8 mouse cellular contexts compared by ENCODE assay signal in the genomic region with DNA sequence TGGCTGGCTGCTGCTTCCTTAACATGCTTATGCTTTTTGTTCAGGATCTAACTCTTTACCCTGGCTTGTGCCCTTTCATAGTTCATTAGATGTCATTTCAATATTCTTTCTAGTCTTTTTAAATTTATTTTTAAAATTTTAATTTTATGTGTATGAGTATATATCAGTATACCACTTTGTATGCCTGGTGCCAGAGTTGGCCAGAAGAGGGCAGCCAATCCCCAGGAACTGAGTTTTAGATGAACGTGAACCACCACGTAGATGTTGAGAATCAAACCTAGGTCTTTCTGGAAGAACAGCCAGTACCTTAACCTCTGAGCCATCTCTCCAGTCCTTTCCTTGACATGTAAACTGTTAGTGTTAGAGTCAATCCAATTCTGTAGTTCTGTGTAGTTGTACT. TPM values are rescaled to one million over a fixed set of nuclear protein-coding genes. Genes with fewer than 3 reads are reported as not detected.
DNase-seq lines count a peak whose midpoint lies in the region; ATAC-seq and TF ChIP-seq lines count a peak whose summit lies in the region.

No protein-coding gene starts in this region.

- intact Hi-C loops in gastrocnemius, postnatal 14 days (cut with DNase I; ENCODE audit: low total_unique reads), result no loop called here
- intact Hi-C loops in gastrocnemius, postnatal 36 days (cut with DNase I), result no loop called here

- H3K27me3 ChIP-seq in heart, postnatal 0 days (ENCODE audit: control insufficient read depth, insufficient read depth, low read length), result no peaks in the 10 kb centered on the region
- no peaks in the 10 kb centered on the region for H3K27me3 ChIP-seq in heart, embryonic 11.5 days (ENCODE audit: control insufficient read depth, insufficient read depth, low read length)
- H3K27me3 ChIP-seq in ES-Bruce4 (ENCODE audit: control insufficient read depth, insufficient read depth, low read length, poor library complexity, severe bottlenecking), result no peaks in the 10 kb centered on the region
- no peaks in the 10 kb centered on the region for H3K27me3 ChIP-seq in liver, adult 2 months (ENCODE audit: control insufficient read depth, insufficient read depth, low read length)

- peaks cover 22% of the 10 kb centered on the region; the same call in 1 of the 2 replicates for H3K79me2 ChIP-seq in liver, adult 2 months (ENCODE audit: control insufficient read depth, insufficient read depth, low read length)

- no peak overlapping the region for H3K9ac ChIP-seq in heart, postnatal 0 days (replicated peaks; ENCODE audit: low read depth, low read length)
- no peak overlapping the region for H3K9ac ChIP-seq in heart, embryonic 11.5 days (ENCODE audit: low read depth, low read length)
- no peak overlapping the region for H3K9ac ChIP-seq in ES-Bruce4 (ENCODE audit: low read depth, poor library complexity, severe bottlenecking)
- H3K9ac ChIP-seq in liver, adult 2 months (ENCODE audit: low read depth, low read length), result no peak overlapping the region

- H3K4me1 ChIP-seq in heart, postnatal 0 days (ENCODE audit: control insufficient read depth, insufficient read depth), result peaks cover 11% of the 10 kb centered on the region
- 0 out of 2 replicates have a peak, but pooled peaks cover 2% of the 10 kb centered on the region for H3K4me1 ChIP-seq in heart, embryonic 11.5 days (ENCODE audit: control insufficient read depth, insufficient read depth, low read length)
- no peaks in the 10 kb centered on the region for H3K4me1 ChIP-seq in ES-Bruce4 (ENCODE audit: control insufficient read depth, insufficient read depth, low read length)
- H3K4me1 ChIP-seq in liver, adult 2 months (ENCODE audit: control insufficient read depth, insufficient read depth, low read length), result peaks cover 1% of the 10 kb centered on the region; the same call in 1 of the 2 replicates

- WGBS in heart, postnatal 0 days, result 94% methylated on average over 2 of the region's 2 CpGs
- WGBS in heart, embryonic 11.5 days (ENCODE audit: insufficient replicate concordance), result 88% methylated on average over 2 of the region's 2 CpGs
- 91% methylated on average over 2 of the region's 2 CpGs for WGBS in liver, adult 2 months

- no peaks in the 10 kb centered on the region for H3K9me3 ChIP-seq in heart, postnatal 0 days (replicated peaks; ENCODE audit: control insufficient read depth, low read length)
- H3K9me3 ChIP-seq in heart, embryonic 11.5 days (replicated peaks; ENCODE audit: control insufficient read depth, low read length), result no peaks in the 10 kb centered on the region
- no peaks in the 10 kb centered on the region for H3K9me3 ChIP-seq in ES-Bruce4 (replicated peaks; ENCODE audit: control insufficient read depth, insufficient read depth, low read length, poor library complexity, severe bottlenecking)

- TF ChIP-seq POLR2A in ES-Bruce4 (IDR thresholded peaks at IDR 0.05; ENCODE audit: insufficient read depth, low read length), result no peak
- TF ChIP-seq POLR2A in liver, adult 2 months (IDR thresholded peaks at IDR 0.05; ENCODE audit: extremely low read depth, insufficient read depth, low read length), result no peak

- no peak overlapping the region for H3K27ac ChIP-seq in heart, postnatal 0 days (ENCODE audit: low read depth)
- H3K27ac ChIP-seq in heart, embryonic 11.5 days (ENCODE audit: low read depth, low read length), result no peak overlapping the region
- H3K27ac ChIP-seq in ES-Bruce4 (ENCODE audit: insufficient read depth, low read length), result no peak overlapping the region
- H3K27ac ChIP-seq in liver, adult 2 months (replicated peaks; ENCODE audit: insufficient read depth, low read depth, low read length), result no peak overlapping the region

- H3K4me3 ChIP-seq in heart, postnatal 0 days (ENCODE audit: low read depth, low read length), result no peak overlapping the region
- H3K4me3 ChIP-seq in heart, embryonic 11.5 days (ENCODE audit: low read depth, low read length), result no peak overlapping the region
- H3K4me3 ChIP-seq in ES-Bruce4 (ENCODE audit: low read depth, low read length), result no peak overlapping the region
- H3K4me3 ChIP-seq in liver, adult 2 months (ENCODE audit: insufficient read depth, low read depth, low read length), result no peak overlapping the region

- DNase-seq in heart, postnatal 0 days (ENCODE audit: low spot score), result no peak
- DNase-seq in liver, adult 2 months (ENCODE audit: extremely low read depth, low read depth, low spot score), result no peak
- DNase-seq in spleen, postnatal 10 days (ENCODE audit: low spot score in 2 of 2), result peak; percentile 41 to 72
- DNase-seq in gastrocnemius, postnatal 14 days, result no peak
- DNase-seq in gastrocnemius, postnatal 36 days, result no peak
- no peak for DNase-seq in right cerebral cortex, postnatal 14 days

- no peak for TF ChIP-seq EP300 in heart, postnatal 0 days (IDR thresholded peaks at IDR 0.05; ENCODE audit: low read depth)
- TF ChIP-seq EP300 in ES-Bruce4 (IDR thresholded peaks at IDR 0.05; ENCODE audit: insufficient read depth, low read depth, low read length), result no peak

- no peaks in the 10 kb centered on the region for H3K36me3 ChIP-seq in heart, postnatal 0 days (replicated peaks; ENCODE audit: control insufficient read depth, insufficient read depth, low read length)
- H3K36me3 ChIP-seq in heart, embryonic 11.5 days (ENCODE audit: control insufficient read depth, insufficient read depth, low read length), result no peaks in the 10 kb centered on the region
- no peaks in the 10 kb centered on the region for H3K36me3 ChIP-seq in ES-Bruce4 (ENCODE audit: control insufficient read depth, insufficient read depth, low read length, poor library complexity, severe bottlenecking)
- H3K36me3 ChIP-seq in liver, adult 2 months (ENCODE audit: control insufficient read depth, insufficient read depth, low read length), result no peaks in the 10 kb centered on the region; the same call in 1 of the 2 replicates

- no peak for ATAC-seq in heart, postnatal 0 days (ENCODE audit: insufficient read depth, low read depth)
- no peak for ATAC-seq in heart, embryonic 11.5 days (replicated peaks; ENCODE audit: insufficient number of reproducible peaks, low FRiP score, low TSS enrichment)

- peak; percentile 31 for TF ChIP-seq CTCF in heart, postnatal 0 days (IDR thresholded peaks at IDR 0.05; ENCODE audit: low read depth)
- peak; percentile 11 for TF ChIP-seq CTCF in ES-Bruce4 (IDR thresholded peaks at IDR 0.05; ENCODE audit: low read depth, low read length)
- TF ChIP-seq CTCF in liver, adult 2 months (IDR thresholded peaks at IDR 0.05; ENCODE audit: low read depth, low read length), result peak; percentile 41; the same call in 1 of the 2 replicates

- no peak overlapping the region for H3K4me2 ChIP-seq in heart, postnatal 0 days (ENCODE audit: low read depth, low read length)
- no peak overlapping the region for H3K4me2 ChIP-seq in heart, embryonic 11.5 days

RNA-seq across cellular contexts. Expression of gene Mob1b, which starts 14.1 kb away (rescaled TPM):
- 19.7 and 25.8 TPM in 2 replicates for total RNA-seq in heart, postnatal 0 days (2014; rRNA removed; ENCODE audit: low replicate concordance)
- 14.4 and 17.2 TPM in 2 replicates for polyA plus RNA-seq in heart, postnatal 0 days (2015; fragmentation: Nextera tagmentation; extraction: Ambion mirVana)
- 32.4 and 39.8 TPM in 2 replicates for polyA plus RNA-seq in heart, embryonic 11.5 days (2014; fragmentation: Nextera tagmentation; extraction: Ambion mirVana)
- 22.6 and 26.1 TPM in 2 replicates for polyA plus RNA-seq in ES-Bruce4 (2011; ENCODE audit: insufficient read depth, insufficient read length, low read depth, missing spikeins)
- 14.4 and 17.4 TPM in 2 replicates for total RNA-seq in liver, adult 2 months (2014; rRNA removed)
- polyA plus RNA-seq in liver, adult 2 months (2012; rRNA removed), result 4.1 and 4.6 TPM in 2 replicates
- total RNA-seq in gastrocnemius, postnatal 14 days (2021), result 10 to 100 TPM; 25.8 to 29.9 TPM
- total RNA-seq in gastrocnemius, postnatal 36 days (2021), result 10 to 100 TPM; 20.9 to 21.3 TPM

RNA-seq across cellular contexts. Expression of gene Dck, which starts 30.0 kb away (rescaled TPM):
- total RNA-seq in heart, postnatal 0 days (2014; rRNA removed; ENCODE audit: low replicate concordance), result 8.2 and 24.2 TPM in 2 replicates
- 10.3 and 10.5 TPM in 2 replicates for polyA plus RNA-seq in heart, postnatal 0 days (2015; fragmentation: Nextera tagmentation; extraction: Ambion mirVana)
- polyA plus RNA-seq in heart, embryonic 11.5 days (2014; fragmentation: Nextera tagmentation; extraction: Ambion mirVana), result 54.0 and 54.7 TPM in 2 replicates
- polyA plus RNA-seq in ES-Bruce4 (2011; ENCODE audit: insufficient read depth, insufficient read length, low read depth, missing spikeins), result 39.0 and 41.2 TPM in 2 replicates
- total RNA-seq in liver, adult 2 months (2014; rRNA removed), result 3.0 and 3.4 TPM in 2 replicates
- polyA plus RNA-seq in liver, adult 2 months (2012; rRNA removed), result 1.2 and 1.4 TPM in 2 replicates
- total RNA-seq in gastrocnemius, postnatal 14 days (2021), result 1 to 10 TPM; 2.6 to 3.8 TPM
- total RNA-seq in gastrocnemius, postnatal 36 days (2021), result 1 to 10 TPM; 1.1 to 1.9 TPM

RNA-seq across cellular contexts. Expression of gene Grsf1, which starts 58.8 kb away (rescaled TPM):
- total RNA-seq in heart, postnatal 0 days (2014; rRNA removed; ENCODE audit: low replicate concordance), result 68.2 and 83.1 TPM in 2 replicates
- polyA plus RNA-seq in heart, postnatal 0 days (2015; fragmentation: Nextera tagmentation; extraction: Ambion mirVana), result 112 and 125 TPM in 2 replicates
- polyA plus RNA-seq in heart, embryonic 11.5 days (2014; fragmentation: Nextera tagmentation; extraction: Ambion mirVana), result 72.7 and 77.2 TPM in 2 replicates
- polyA plus RNA-seq in ES-Bruce4 (2011; ENCODE audit: insufficient read depth, insufficient read length, low read depth, missing spikeins), result 125 and 139 TPM in 2 replicates
- 54.6 and 57.9 TPM in 2 replicates for total RNA-seq in liver, adult 2 months (2014; rRNA removed)
- 32.7 and 38.7 TPM in 2 replicates for polyA plus RNA-seq in liver, adult 2 months (2012; rRNA removed)
- total RNA-seq in gastrocnemius, postnatal 14 days (2021), result 100 to 1,000 TPM; 112 to 120 TPM
- total RNA-seq in gastrocnemius, postnatal 36 days (2021), result 100 to 1,000 TPM; 115 to 129 TPM

Comparison
In these comparisons a context has a peak if more than half of its experiments do, and no peak if none do; other contexts are left out.
1. DNase-seq: peak in spleen, postnatal 10 days (2 of 2); none in heart, postnatal 0 days (single experiment), liver, adult 2 months (single experiment), gastrocnemius, postnatal 14 days (single experiment), gastrocnemius, postnatal 36 days (0 of 2) and right cerebral cortex, postnatal 14 days (single experiment).
2. Peak in every context shown above with its lines, with median percentiles within 50 percentile points of each other: CTCF ChIP-seq.